Mouse (Mus musculus): Measurements from ENCODE around the gene Jak3. TPM values are rescaled to one million over a fixed set of nuclear protein-coding genes. Genes with fewer than 3 reads are reported as not detected.

Jak3 gene
- polyA plus RNA-seq, 2 experiments, result 3.0 to 3.8 TPM

Small RNA genes within 50 kb of the gene (microRNA-seq; reads per million reads assigned to microRNA genes)
- gene Mir6769b, result not detected

Other genes with a start within 250 kb of the Jak3 start
- gene Abhd8, start 212.6 kb upstream of the Jak3 start, polyA plus RNA-seq (2012; rRNA removed), result 6.6 and 7.5 TPM in 2 replicates
- gene Abhd8, start 212.6 kb upstream of the Jak3 start, polyA plus RNA-seq (2014; fragmentation: Nextera tagmentation; extraction: Ambion mirVana), result 5.3 and 6.8 TPM in 2 replicates
- 45.8 and 73.0 TPM in 2 replicates for gene Mrpl34, start 211.3 kb upstream of the Jak3 start, polyA plus RNA-seq (2012; rRNA removed)
- 109 and 114 TPM in 2 replicates for gene Mrpl34, start 211.3 kb upstream of the Jak3 start, polyA plus RNA-seq (2014; fragmentation: Nextera tagmentation; extraction: Ambion mirVana)
- 24.8 and 25.4 TPM in 2 replicates for gene Dda1, start 207.1 kb upstream of the Jak3 start, polyA plus RNA-seq (2012; rRNA removed)
- 34.4 and 36.9 TPM in 2 replicates for gene Dda1, start 207.1 kb upstream of the Jak3 start, polyA plus RNA-seq (2014; fragmentation: Nextera tagmentation; extraction: Ambion mirVana)
- gene Ano8, start 190.3 kb upstream of the Jak3 start, polyA plus RNA-seq (2012; rRNA removed), result 1.4 and 1.7 TPM in 2 replicates
- 0.14 and 0.15 TPM in 2 replicates for gene Ano8, start 190.3 kb upstream of the Jak3 start, polyA plus RNA-seq (2014; fragmentation: Nextera tagmentation; extraction: Ambion mirVana)
- gene Gtpbp3, start 188.2 kb upstream of the Jak3 start, polyA plus RNA-seq (2012; rRNA removed), result 9.2 and 10.0 TPM in 2 replicates
- 1.3 and 1.8 TPM in 2 replicates for gene Gtpbp3, start 188.2 kb upstream of the Jak3 start, polyA plus RNA-seq (2014; fragmentation: Nextera tagmentation; extraction: Ambion mirVana)
- 15.4 and 16.8 TPM in 2 replicates for gene Plvap, start 164.5 kb upstream of the Jak3 start, polyA plus RNA-seq (2012; rRNA removed)
- 15.9 and 18.4 TPM in 2 replicates for gene Plvap, start 164.5 kb upstream of the Jak3 start, polyA plus RNA-seq (2014; fragmentation: Nextera tagmentation; extraction: Ambion mirVana)
- gene Ccdc194, start 150.6 kb upstream of the Jak3 start, polyA plus RNA-seq (2012; rRNA removed), result 0.09 and 0.11 TPM in 2 replicates
- gene Ccdc194, start 150.6 kb upstream of the Jak3 start, polyA plus RNA-seq (2014; fragmentation: Nextera tagmentation; extraction: Ambion mirVana), result 0.19 TPM in 1 of 2 replicates, not detected in the other
- 41.1 and 44.4 TPM in 2 replicates for gene Bst2, start 138.8 kb upstream of the Jak3 start, polyA plus RNA-seq (2012; rRNA removed)
- gene Bst2, start 138.8 kb upstream of the Jak3 start, polyA plus RNA-seq (2014; fragmentation: Nextera tagmentation; extraction: Ambion mirVana), result 12.2 and 14.2 TPM in 2 replicates
- gene Mvb12a, start 133.4 kb upstream of the Jak3 start, polyA plus RNA-seq (2012; rRNA removed), result 21.1 and 25.6 TPM in 2 replicates
- 31.1 and 35.2 TPM in 2 replicates for gene Mvb12a, start 133.4 kb upstream of the Jak3 start, polyA plus RNA-seq (2014; fragmentation: Nextera tagmentation; extraction: Ambion mirVana)
- 0.13 and 0.25 TPM in 2 replicates for gene Tmem221, start 117.4 kb upstream of the Jak3 start, polyA plus RNA-seq (2012; rRNA removed)
- gene Tmem221, start 117.4 kb upstream of the Jak3 start, polyA plus RNA-seq (2014; fragmentation: Nextera tagmentation; extraction: Ambion mirVana), result 0.37 and 0.39 TPM in 2 replicates
- not detected in 2 replicates for gene Nxnl1, start 109.7 kb upstream of the Jak3 start, polyA plus RNA-seq (2012; rRNA removed)
- 0.06 TPM in 2 replicates for gene Nxnl1, start 109.7 kb upstream of the Jak3 start, polyA plus RNA-seq (2014; fragmentation: Nextera tagmentation; extraction: Ambion mirVana)
- gene Slc27a1, start 107.4 kb upstream of the Jak3 start, polyA plus RNA-seq (2012; rRNA removed), result 1.9 and 2.4 TPM in 2 replicates
- gene Slc27a1, start 107.4 kb upstream of the Jak3 start, polyA plus RNA-seq (2014; fragmentation: Nextera tagmentation; extraction: Ambion mirVana), result 0.28 and 0.71 TPM in 2 replicates
- gene Pgls, start 84.1 kb upstream of the Jak3 start, polyA plus RNA-seq (2012; rRNA removed), result 45.6 and 58.5 TPM in 2 replicates
- gene Pgls, start 84.1 kb upstream of the Jak3 start, polyA plus RNA-seq (2014; fragmentation: Nextera tagmentation; extraction: Ambion mirVana), result 104 and 105 TPM in 2 replicates
- gene Fam129c, start 78.6 kb upstream of the Jak3 start, polyA plus RNA-seq (2012; rRNA removed), result 1.1 TPM in 2 replicates
- gene Fam129c, start 78.6 kb upstream of the Jak3 start, polyA plus RNA-seq (2014; fragmentation: Nextera tagmentation; extraction: Ambion mirVana), result 0.56 and 0.99 TPM in 2 replicates
- gene Colgalt1, start 65.3 kb upstream of the Jak3 start, polyA plus RNA-seq (2012; rRNA removed), result 30.9 and 31.4 TPM in 2 replicates
- gene Colgalt1, start 65.3 kb upstream of the Jak3 start, polyA plus RNA-seq (2014; fragmentation: Nextera tagmentation; extraction: Ambion mirVana), result 20.5 and 20.7 TPM in 2 replicates
- 0.13 and 0.15 TPM in 2 replicates for gene Unc13a, start 4.5 kb upstream of the Jak3 start, polyA plus RNA-seq (2012; rRNA removed)
- gene Unc13a, start 4.5 kb upstream of the Jak3 start, polyA plus RNA-seq (2014; fragmentation: Nextera tagmentation; extraction: Ambion mirVana), result 0.18 and 0.34 TPM in 2 replicates
- 0.48 and 0.73 TPM in 2 replicates for gene Insl3, start 12.9 kb downstream of the Jak3 start, polyA plus RNA-seq (2012; rRNA removed)
- 1.2 and 1.5 TPM in 2 replicates for gene Insl3, start 12.9 kb downstream of the Jak3 start, polyA plus RNA-seq (2014; fragmentation: Nextera tagmentation; extraction: Ambion mirVana)
- 2.2 and 2.5 TPM in 2 replicates for gene B3gnt3, start 25.5 kb downstream of the Jak3 start, polyA plus RNA-seq (2012; rRNA removed)
- gene B3gnt3, start 25.5 kb downstream of the Jak3 start, polyA plus RNA-seq (2014; fragmentation: Nextera tagmentation; extraction: Ambion mirVana), result 1.8 and 2.0 TPM in 2 replicates
- 24.1 and 24.6 TPM in 2 replicates for gene Fcho1, start 49.4 kb downstream of the Jak3 start, polyA plus RNA-seq (2012; rRNA removed)
- 14.7 and 18.6 TPM in 2 replicates for gene Fcho1, start 49.4 kb downstream of the Jak3 start, polyA plus RNA-seq (2014; fragmentation: Nextera tagmentation; extraction: Ambion mirVana)
- 0.21 and 0.55 TPM in 2 replicates for gene Zfp709, start 205.7 kb downstream of the Jak3 start, polyA plus RNA-seq (2012; rRNA removed)
- 1.7 and 2.2 TPM in 2 replicates for gene Zfp709, start 205.7 kb downstream of the Jak3 start, polyA plus RNA-seq (2014; fragmentation: Nextera tagmentation; extraction: Ambion mirVana)
- 0.42 and 0.52 TPM in 2 replicates for gene Zfp882, start 232.3 kb downstream of the Jak3 start, polyA plus RNA-seq (2012; rRNA removed)
- 0.51 and 0.53 TPM in 2 replicates for gene Zfp882, start 232.3 kb downstream of the Jak3 start, polyA plus RNA-seq (2014; fragmentation: Nextera tagmentation; extraction: Ambion mirVana)
- 3.0 and 5.8 TPM in 2 replicates for gene Zfp617, start 232.3 kb downstream of the Jak3 start, polyA plus RNA-seq (2012; rRNA removed)
- gene Zfp617, start 232.3 kb downstream of the Jak3 start, polyA plus RNA-seq (2014; fragmentation: Nextera tagmentation; extraction: Ambion mirVana), result 6.7 and 7.4 TPM in 2 replicates